Mouse (Mus musculus) embryo, embryonic 10 days (tissue): Measurements from ENCODE around the gene Tom1l1.
A peak's percentile ranks its signal among the peaks of the same experiment; 100 is the strongest.
"Not testable (repeated sequence)": the region's sequence is repeated elsewhere in the genome, so short reads cannot be mapped to it uniquely, and the experiment has no call there.

Source experiments
- DNase-seq: peaks from one replicate; pipeline ENCODE4 v3.0.0-alpha.2; 2015; ENCODE audit warnings: low spot score

Tom1l1 gene

DNA sequence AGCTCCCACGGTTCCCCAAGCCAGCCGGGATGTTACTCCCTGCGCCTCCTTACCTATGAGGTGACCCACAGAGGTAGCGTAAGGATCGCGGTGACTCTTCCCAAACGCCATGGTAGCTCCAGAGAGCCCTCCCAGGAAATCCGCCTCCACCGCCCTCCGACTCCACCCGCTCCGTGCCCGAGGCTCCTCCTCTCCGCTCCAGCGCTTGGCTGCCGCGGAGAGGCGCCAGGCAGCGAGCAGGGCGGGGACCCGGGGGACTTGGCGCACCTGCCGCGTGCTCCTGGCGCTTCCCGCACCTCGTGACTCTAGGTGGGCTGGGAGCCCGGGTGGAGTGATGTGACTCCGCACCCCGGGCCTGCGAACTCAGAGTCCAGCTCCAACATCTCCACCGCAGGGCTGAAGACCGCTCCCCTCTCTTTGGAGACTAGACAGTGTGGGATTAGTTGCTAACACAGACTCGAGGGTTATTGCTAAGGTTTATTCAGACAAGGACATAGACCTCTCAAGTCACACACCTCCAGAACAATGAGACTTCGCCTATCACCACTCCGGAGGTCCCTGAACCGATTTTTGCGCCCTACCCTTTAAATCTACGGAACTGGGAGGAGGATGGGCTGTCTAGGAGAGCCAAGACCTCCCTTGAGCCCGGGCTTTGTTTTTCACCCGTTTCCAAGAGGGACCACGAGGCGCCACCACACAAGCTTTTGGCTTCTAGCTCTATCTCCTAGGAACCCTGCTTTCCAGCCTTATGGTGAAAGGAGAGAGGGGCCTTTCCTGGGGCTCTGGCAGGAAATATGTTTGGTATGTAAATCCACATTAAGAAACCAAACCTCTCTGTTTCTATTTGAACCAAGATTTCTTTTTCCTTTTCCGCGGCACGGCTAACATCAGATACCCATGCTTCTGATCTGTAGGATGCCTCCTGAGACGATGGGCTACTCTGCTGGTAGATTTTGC, at the start of gene Tom1l1:
Tom1l1 (minus strand) TSS at position 907 of the 957 bp plus-strand sequence.
- DNase-seq, result peak; percentile 81

DNA sequence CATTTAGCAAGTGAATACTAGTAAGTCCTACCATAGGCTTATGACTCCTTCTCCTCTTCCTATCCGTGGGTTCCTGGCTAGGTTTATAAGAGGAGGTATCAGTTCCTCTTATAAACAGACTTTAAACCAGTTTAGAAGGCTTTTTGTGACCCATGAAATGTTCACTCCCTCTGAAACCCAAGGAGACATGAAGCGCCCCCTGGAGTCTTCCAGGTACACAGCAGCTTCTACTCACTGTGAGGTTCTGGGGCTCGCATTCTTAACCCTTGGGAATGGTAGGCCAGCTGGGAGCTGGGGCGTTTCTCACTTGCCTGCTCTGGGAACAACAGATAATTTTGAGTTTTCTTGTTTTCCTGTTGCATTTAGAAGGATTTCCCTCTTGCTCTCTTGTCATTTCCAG, 45.4 kb upstream of the Tom1l1 start:
- no peak for DNase-seq

- DNase-seq, result no peak
These were observed 39.4 kb upstream of the Tom1l1 start for GRCm38 (mm10) chr11:90727354-90728125.

DNA sequence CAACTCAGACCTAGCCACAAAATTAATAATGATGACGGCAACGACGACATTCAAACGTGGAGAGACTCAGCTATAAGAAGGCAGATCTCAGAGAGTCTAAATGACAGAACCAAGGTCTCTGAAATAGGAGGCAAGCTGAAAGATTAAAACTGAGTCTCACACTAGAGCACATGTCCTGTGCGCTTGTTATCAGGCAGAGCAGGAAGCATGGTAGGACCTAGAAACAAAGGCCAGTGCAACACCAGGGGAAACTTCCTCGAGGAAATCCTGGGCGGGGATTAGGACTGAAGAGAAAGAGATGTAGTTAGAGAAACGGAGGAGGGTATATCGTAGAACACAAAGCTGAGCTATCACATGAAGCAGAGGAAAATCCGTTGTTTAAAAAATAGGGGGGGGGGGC, 38.6 kb upstream of the Tom1l1 start:
- no peak for DNase-seq

DNA sequence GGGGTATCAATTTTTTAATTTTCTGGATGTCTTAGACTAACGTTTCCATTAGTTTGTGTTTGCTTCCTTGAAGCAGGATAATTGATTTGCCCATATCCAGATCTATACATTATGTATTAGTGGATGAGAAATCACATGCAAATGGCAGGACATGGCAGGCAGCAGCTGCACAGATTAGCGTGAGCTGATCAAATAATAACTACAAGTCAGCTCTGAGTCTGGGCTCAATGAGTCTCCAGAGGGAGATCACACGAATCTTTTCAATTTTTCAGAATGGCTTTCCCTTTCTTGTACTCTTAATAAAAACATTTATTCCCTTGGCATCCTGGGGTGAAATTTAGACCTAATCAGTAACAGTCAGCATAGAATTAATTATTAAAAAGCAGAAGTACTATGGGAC, 34.1 kb upstream of the Tom1l1 start:
- no peak for DNase-seq

- DNase-seq, result no peak
These were observed 29.6 kb upstream of the Tom1l1 start for GRCm38 (mm10) chr11:90717719-90718118.

DNA sequence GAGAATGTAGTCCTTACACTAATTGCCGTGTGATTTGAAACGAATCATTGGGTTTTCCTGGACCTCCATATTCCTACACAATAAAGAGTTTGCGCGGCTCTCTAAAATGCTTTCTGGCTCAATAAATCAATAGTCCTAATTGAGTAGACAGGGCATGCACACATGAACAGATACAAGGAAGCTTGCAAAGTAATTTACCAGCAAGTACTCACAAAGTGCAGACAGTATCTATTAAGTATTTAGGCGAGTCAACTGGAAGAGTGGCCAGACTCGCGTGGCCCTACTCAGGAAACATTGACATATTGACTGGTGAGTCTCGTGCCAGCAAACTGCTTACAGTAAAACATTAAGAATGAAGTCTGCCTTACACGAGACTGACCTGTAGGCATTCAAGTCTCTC, 23.4 kb upstream of the Tom1l1 start:
- no peak for DNase-seq

DNA sequence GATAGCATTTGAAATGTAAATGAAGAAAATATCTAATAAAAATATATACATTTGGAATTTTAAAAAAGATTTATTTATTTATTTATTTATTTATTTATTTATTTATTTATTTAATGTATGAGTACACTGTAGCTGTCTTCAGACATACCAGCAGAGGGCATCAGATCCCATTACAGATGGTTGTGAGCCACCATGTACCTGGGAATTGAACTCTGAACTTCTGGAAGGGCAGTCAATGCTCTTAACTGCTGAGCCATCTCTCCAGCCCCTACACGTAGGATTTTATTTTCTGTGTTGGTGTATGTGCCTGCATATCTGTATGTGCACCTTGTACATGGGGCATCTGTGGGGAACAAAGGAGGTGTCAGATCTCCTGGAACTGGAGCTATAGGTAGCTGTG, 19.0 kb upstream of the Tom1l1 start:
- not testable (repeated sequence) for DNase-seq

- DNase-seq, result peak; percentile 87
These were observed 9.5 kb upstream of the Tom1l1 start for GRCm38 (mm10) chr11:90697480-90698240.

- no peak for DNase-seq
These were observed 7.6 kb upstream of the Tom1l1 start for GRCm38 (mm10) chr11:90695811-90696210.

DNA sequence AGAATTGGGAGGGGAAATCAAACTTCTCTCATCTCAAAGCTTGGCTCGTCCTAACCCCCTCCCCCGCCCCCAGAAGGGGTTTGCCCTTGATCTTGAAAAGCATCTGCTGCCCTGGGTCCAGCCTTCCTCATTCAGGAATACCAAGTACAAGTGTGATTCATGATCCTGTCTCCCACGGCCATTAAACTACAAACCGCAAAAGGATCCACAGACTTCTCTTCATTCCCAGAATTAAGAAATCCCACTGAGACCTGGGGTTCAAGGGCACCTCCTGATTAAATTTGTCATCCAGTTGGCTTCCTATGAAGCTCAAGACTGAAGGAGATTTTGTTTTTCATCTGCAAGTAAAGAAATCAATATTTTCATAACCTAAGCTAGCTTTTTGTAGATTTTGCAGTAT, 6.0 kb upstream of the Tom1l1 start:
- DNase-seq, result no peak

DNA sequence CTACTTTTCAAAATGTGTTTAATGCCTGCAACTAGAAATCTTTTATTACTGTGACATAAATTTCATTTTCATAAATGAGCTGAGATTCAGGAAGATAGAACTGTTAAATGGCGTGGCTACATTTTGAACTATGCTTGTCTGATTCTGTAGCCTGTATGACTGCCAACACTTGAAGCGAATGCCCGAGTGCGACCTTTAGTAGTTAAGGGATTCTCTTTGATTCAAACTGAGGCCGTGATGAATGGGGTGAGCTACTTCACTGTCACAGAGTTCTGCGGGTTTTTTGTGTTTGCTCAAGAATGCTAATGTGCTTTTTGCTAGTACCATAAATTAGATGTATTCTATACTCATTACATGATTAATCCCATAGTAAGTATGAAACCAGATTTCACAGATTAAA, 2.2 kb upstream of the Tom1l1 start:
- peak; percentile 44 for DNase-seq

DNA sequence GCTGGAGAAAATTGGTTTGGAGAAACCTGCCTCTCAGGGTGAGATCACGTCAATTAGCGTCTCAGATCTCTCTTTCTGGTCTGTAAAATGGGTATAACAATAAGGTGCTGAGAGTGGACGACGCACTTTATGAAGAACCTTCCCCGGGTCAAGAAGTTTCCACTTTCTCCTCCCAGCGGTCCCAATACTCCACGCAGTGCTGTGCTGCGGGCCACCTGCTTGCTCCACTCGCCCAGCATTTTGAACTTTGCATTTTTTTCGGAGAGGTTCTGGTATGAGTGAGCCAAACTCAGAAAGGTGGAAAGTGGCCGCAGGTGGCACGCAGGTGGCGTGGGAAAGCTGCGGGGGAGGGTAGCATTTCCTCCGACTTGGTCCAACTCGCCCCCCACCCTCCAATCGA, 1.1 kb downstream of the Tom1l1 start:
- DNase-seq, result no peak

GRCm38 (mm10) chr11:90686287-90687025, 1.7 kb downstream of the Tom1l1 start:
- no peak for DNase-seq

DNA sequence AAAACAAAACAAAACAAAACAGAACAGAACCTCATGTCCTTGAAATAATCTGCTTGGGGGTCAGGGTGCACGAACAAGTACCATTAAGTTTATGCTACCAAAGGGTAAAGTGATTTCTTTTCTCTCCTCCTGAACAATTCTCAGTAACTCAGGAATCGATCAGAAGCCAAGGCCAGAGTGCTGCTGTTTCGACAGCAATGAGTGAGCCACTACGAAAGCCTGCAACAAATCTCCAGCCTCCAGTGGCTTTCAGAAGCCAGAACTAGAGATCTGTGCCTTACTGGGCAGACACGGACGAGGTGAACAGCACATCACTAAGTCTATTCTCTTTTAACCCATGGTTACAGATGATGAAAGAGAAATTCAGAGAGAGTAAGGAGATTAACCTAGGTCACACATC, 3.0 kb downstream of the Tom1l1 start:
- no peak for DNase-seq

- no peak for DNase-seq
These were observed 3.4 kb downstream of the Tom1l1 start for GRCm38 (mm10) chr11:90684765-90685164.

- DNase-seq, result no peak
These were observed 7.0 kb downstream of the Tom1l1 start for GRCm38 (mm10) chr11:90681171-90681570.

DNA sequence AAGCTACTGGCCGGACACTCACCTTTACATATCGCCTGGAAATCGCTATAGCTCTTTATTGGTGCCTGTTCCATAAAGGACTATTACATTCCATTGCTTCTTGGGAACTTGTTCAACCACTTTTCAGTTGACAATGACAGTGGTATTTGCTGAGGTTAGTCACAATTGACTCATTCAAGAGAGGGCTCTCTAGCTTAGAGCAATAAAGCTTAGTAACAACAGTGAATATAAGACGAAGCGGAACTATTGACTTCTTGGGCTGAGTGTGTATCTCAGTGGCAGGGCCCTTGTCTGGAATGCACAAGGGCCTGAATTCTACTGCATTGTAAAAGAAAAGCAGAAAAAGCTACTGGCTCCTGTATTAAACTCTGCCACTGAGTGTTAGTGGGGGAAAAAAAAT, 9.6 kb downstream of the Tom1l1 start:
- DNase-seq, result no peak

DNA sequence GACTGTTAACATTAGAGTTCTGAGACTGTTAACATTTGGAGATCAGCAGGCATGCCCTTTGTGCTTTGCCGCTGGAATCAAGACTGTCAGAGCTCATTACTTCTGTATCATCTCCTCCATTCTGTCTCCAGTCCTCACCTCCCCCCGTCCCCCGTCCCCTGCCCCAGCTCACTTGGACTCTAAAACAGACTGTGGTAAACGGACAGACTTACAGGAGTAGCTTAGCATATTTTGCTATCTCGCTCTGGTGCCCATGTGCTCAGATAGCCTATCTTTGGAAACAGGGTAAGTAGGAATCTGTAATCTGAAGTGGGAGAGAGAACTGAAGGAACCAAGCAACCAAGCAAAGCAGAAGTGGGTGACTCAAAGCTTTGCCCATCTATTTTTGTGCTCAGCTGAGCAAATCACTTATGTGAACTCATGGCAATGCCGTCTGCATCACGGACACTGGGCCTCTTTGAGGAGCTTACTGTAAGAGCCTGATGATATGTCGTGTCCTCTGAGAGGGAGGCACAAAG, 10.3 kb downstream of the Tom1l1 start:
- no peak for DNase-seq

- DNase-seq, result no peak
These were observed 11.1 kb downstream of the Tom1l1 start for GRCm38 (mm10) chr11:90677027-90677426.

GRCm38 (mm10) chr11:90675479-90676110, 12.6 kb downstream of the Tom1l1 start:
- DNase-seq, result no peak
